Mouse (Mus musculus) hindbrain, embryonic 12.5 days (tissue): ENCODE results near the gene Kpnb1. TPM values are rescaled to one million over a fixed set of nuclear protein-coding genes. Genes with fewer than 3 reads are reported as not detected.

Experiments
- ATAC-seq: fragments of 200-750 bp; cut with Nextera tagmentation; 2 replicates; pipeline ENCODE4 v1.8.0; 2017; ENCODE audit warnings: moderate TSS enrichment; ENCODE audit not compliant: low FRiP score
- H3K27ac ChIP-seq: fragments of 300-500 bp; sonication (generic); 2 replicates; pipeline ENCODE4 v1.5.1; 2016; ENCODE audit warnings: mild to moderate bottlenecking
- H3K27me3 ChIP-seq: fragments of 300-500 bp; sonication (generic); 2 replicates; pipeline ENCODE4 v1.6.1; 2016; ENCODE audit warnings: mild to moderate bottlenecking
- H3K36me3 ChIP-seq: fragments of 300-500 bp; sonication (generic); 2 replicates; pipeline ENCODE4 v1.6.1; 2016; ENCODE audit warnings: mild to moderate bottlenecking
- H3K4me1 ChIP-seq: fragments of 300-500 bp; sonication (generic); 2 replicates; pipeline ENCODE4 v1.6.1; 2016
- H3K4me2 ChIP-seq: fragments of 300-500 bp; sonication (generic); replicated peaks from 2 replicates; pipeline ENCODE4 v1.6.1; 2016; ENCODE audit warnings: mild to moderate bottlenecking
- H3K4me3 ChIP-seq: fragments of 300-500 bp; sonication (generic); 2 replicates; pipeline ENCODE4 v1.5.1; 2016; ENCODE audit warnings: mild to moderate bottlenecking
- H3K9ac ChIP-seq: fragments of 300-500 bp; sonication (generic); 2 replicates; pipeline ENCODE4 v1.6.1; 2016; ENCODE audit warnings: mild to moderate bottlenecking, moderate library complexity
- H3K9me3 ChIP-seq: fragments of 300-500 bp; sonication (generic); replicated peaks from 2 replicates; pipeline ENCODE4 v1.6.1; 2016; ENCODE audit warnings: mild to moderate bottlenecking
- WGBS: fragments of 180-500 bp; shearing (Covaris S2); methylation state at CpG from one replicate; pipeline ENCODE4 v1.1.7; 2016; 5-methylcytosine and 5-hydroxymethylcytosine counted together
- polyA plus RNA-seq: library from polyadenylated mRNA; unstranded; fragments of >200 nt; fragmentation: Nextera tagmentation; extraction: Ambion mirVana; gene quantifications from 2 replicates; pipeline ENCODE4 v1.2.1, GENCODE M21; 2016

Gene Kpnb1
- polyA plus RNA-seq, 1 experiment from 2014 or later, result 57.8 TPM

DNA sequence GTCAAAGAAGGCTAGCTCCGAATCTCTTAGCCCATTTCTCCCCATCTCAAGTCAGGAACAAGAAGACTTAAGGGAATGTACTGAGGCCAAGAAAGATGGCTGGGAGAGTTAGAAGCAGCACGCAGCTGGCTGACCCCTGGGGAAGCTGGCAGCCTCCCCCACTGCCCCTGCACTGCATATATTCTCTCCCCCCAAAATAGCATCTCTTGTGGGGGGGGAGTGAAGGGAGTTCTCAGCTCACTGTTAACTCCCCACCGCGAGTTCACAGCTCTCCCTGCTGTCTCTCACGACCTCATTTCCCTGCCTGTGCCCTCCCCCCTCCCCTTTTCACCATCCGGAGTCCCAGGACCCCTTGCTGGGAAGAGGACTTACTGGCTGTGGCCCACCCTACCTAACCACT is 55.5 kb downstream of the Kpnb1 start:
- no peak for ATAC-seq
- no peak overlapping the region for H3K4me2 ChIP-seq
- no peak overlapping the region for H3K9ac ChIP-seq
- 26% methylated on average over 6 of the region's 6 CpGs for WGBS
- H3K27me3 ChIP-seq, result peaks cover 52% of the 10 kb centered on the region
- H3K4me1 ChIP-seq, result peaks cover 11% of the 10 kb centered on the region
- H3K36me3 ChIP-seq, result 0 out of 2 replicates have a peak, but pooled peaks cover 4% of the 10 kb centered on the region
- no peaks in the 10 kb centered on the region for H3K9me3 ChIP-seq
- no peak overlapping the region for H3K27ac ChIP-seq
- no peak overlapping the region for H3K4me3 ChIP-seq

DNA sequence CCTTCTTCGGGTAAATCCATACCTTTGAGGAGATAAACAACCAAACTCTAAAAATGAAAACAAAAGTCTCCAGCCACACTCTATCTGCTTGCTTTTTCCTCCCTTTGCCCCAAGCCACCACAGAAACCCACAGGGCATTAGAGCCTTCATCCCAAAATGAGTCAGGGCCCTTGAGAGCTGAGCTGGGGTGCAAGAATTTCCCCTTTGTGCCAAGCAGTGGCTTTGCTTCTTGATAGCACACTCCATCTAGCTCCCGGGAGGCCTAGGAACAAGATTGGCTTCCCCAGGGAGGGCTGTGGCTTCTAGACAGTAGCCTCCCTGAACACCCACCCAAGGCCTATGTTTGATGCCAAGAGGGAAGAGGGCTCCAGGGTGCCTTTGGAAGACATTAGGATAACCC is 56.0 kb downstream of the Kpnb1 start:
- Histone ChIP-seq H3K27me3 (peaks cover 50% of the 10 kb centered on the region), H3K36me3 (0 out of 2 replicates have a peak, but pooled peaks cover 4% of the 10 kb centered on the region)
- 73% methylated on average over 2 of the region's 2 CpGs for WGBS

DNA sequence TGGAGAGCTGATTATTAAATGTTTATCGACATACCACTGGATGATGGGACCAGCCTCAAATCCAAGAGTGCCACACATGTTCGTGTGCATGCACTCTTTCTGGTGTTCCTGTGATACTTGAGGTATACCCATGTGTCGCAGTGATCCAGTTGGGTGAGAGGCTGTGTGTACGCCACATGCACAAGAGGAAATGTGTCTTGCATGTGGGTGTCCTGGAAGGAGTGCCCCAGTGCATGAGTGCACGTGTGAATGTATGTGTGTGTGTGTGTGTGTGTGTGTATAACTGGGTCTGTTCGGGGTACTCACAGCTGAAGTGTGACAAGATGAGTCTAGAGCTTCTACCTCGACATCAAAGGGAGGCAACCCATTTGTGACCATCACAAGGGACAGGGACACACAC is 57.4 kb downstream of the Kpnb1 start:
- peaks cover 58% of the 10 kb centered on the region for H3K27me3 ChIP-seq

More for the DNA sequence above, 56.0 kb downstream of the Kpnb1 start:
- Histone ChIP-seq H3K4me2 (no peak overlapping the region), H3K27ac (no peak overlapping the region), H3K9me3 (no peaks in the 10 kb centered on the region), H3K9ac (no peak overlapping the region), H3K4me1 (peaks cover 11% of the 10 kb centered on the region), H3K4me3 (no peak overlapping the region)
- ATAC-seq, result no peak

GRCm38 (mm10) chr11:97128956-97129355 is 58.7 kb downstream of the Kpnb1 start:
- ATAC-seq, result no peak
- no peak overlapping the region for H3K4me3 ChIP-seq
- WGBS, result 69% methylated on average over 3 of the region's 3 CpGs
- no peak overlapping the region for H3K27ac ChIP-seq
- no peak overlapping the region for H3K4me2 ChIP-seq
- peaks cover 58% of the 10 kb centered on the region for H3K27me3 ChIP-seq
- H3K9me3 ChIP-seq, result no peaks in the 10 kb centered on the region
- peaks cover 23% of the 10 kb centered on the region for H3K4me1 ChIP-seq
- H3K36me3 ChIP-seq, result no peaks in the 10 kb centered on the region
- no peak overlapping the region for H3K9ac ChIP-seq

More for the DNA sequence above, 57.4 kb downstream of the Kpnb1 start:
- no peak for ATAC-seq
- WGBS, result 80% methylated on average over 7 of the region's 7 CpGs
- H3K4me3 ChIP-seq, result no peak overlapping the region
- H3K36me3 ChIP-seq, result no peaks in the 10 kb centered on the region
- no peak overlapping the region for H3K9ac ChIP-seq
- peaks cover 12% of the 10 kb centered on the region for H3K4me1 ChIP-seq
- no peak overlapping the region for H3K4me2 ChIP-seq
- H3K27ac ChIP-seq, result no peak overlapping the region
- no peaks in the 10 kb centered on the region for H3K9me3 ChIP-seq

DNA sequence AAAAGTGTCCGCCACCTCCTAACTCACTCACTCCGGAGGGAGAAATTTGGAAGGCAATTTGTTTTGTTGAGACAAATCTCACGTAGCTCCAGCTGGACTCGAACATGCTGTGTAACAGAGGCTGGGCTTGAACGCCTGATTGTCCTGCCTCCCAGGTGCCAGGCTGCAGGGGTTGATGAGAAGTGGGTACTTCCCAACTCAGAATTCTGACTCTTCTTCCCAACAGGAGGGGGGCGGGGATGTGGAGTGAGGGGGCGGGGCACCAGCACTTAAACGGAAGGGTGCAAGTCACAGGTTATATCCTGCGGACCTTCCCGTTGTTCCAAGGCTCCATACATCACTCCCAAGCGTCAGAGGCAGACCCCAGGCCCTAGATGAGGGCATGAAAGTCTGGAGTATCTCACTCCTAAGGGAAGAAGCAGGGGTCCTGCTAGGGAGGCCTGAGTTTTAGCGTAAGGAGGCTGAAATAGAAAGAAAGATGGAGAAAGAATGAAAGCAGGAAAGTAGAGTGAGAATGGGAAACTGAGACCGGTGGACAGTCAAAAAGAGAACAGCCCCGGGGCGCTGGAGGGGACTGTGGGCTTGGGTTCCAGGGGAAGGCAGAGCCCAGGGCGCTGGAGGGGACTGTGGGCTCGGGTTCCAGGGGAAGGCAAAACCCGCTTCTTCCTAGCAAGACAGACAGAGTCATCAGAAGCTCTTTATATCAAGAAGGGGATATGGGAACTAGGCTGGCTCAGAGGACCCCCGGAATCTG is 60.0 kb downstream of the Kpnb1 start:
- Histone ChIP-seq H3K27ac (no peak overlapping the region), H3K9ac (peak overlapping the region; percentile 56; the same call in 1 of the 2 replicates), H3K36me3 (no peaks in the 10 kb centered on the region), H3K4me1 (peaks cover 30% of the 10 kb centered on the region), H3K4me3 (peak overlapping the region; percentile 45), H3K4me2 (peak overlapping the region; percentile 79), H3K27me3 (peaks cover 53% of the 10 kb centered on the region), H3K9me3 (no peaks in the 10 kb centered on the region)
- ATAC-seq, result no peak
- 10% methylated on average over 19 of the region's 19 CpGs for WGBS

DNA sequence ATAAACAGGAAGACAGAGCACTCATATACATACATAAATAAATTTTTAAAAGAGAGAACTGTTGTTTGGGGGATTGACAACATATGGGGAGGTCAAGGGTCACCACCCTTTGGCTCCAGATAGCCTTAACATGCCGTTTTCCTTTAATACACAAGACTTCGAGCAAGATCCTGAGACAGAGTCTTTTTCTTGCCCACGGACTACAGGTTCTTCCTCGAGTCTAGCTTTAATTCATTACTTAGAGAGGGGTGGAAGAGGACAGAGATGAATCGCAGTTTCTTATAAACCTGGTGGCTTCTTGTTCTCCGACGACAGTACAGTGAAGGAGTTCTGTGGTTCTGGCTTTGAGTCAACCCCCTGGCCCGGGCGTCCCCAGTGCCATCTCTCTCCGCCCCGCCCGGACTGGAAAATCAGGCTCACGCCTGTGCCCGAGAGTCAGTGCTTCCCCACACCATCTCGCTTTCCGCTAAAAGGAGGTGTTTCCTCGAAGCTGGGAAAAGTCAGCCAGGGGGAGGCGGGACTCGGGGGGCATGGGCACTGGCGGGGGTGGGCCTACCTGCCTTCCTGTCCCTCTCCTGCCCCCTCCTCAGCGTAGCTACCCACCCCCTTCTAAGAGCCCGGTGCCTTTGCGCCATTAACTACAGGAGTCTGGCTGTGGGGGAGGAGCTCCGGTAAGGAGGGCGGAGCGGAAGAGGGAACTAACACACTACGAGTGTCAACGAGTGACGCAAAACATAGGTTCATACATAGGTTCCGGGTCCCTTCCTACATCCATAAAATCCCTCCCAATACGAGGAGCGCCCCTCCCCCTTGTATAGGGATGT is 60.8 kb downstream of the Kpnb1 start:
- 4% methylated on average over 32 of the region's 32 CpGs for WGBS
- peaks cover 27% of the 10 kb centered on the region for H3K4me1 ChIP-seq
- H3K9ac ChIP-seq, result peak overlapping the region; percentile 56
- peaks cover 46% of the 10 kb centered on the region for H3K27me3 ChIP-seq
- 0 out of 2 replicates have a peak, but pooled peaks have one; percentile 41 for ATAC-seq
- H3K36me3 ChIP-seq, result no peaks in the 10 kb centered on the region
- H3K4me2 ChIP-seq, result peak overlapping the region; percentile 79
- H3K4me3 ChIP-seq, result peak overlapping the region; percentile 45
- no peak overlapping the region for H3K27ac ChIP-seq
- H3K9me3 ChIP-seq, result no peaks in the 10 kb centered on the region

DNA sequence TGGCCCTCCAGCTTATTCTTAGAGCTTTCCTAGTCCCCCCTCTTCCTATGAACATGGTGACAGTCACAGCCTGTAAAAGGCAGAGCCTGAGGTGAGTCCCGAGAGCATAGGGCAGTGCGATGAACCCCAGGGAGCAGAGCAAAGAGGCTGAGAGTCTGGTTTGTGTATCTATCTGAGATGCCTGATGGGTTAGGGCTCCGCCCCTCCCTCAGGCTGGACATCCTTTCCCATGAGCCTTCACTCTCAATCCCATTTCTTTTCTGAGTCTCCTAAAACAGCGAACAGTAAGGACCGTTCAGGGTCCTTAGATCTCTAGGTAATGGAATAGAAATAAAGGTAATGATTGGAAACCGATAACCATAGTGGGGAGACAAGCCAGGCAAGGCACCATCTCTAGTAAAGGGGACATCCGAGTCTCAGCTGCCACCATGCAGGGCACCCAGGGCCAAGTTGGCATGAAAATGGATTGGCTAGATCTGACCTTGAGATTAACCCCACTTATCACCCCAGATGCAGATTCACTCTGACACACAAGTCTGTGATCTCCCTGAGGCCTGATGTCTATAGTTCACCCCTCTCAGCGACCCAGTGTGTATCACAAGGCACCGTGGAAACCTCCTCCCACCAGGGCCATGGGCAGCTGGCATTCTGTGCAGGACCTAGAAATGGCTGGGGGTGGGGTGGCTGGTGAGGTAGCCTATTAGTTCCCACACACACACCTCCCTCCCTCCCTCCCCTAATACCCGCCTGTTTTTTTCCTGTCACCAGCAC is 63.2 kb downstream of the Kpnb1 start:
- Histone ChIP-seq H3K4me1 (peaks cover 35% of the 10 kb centered on the region), H3K4me3 (no peak overlapping the region), H3K27me3 (peaks cover 30% of the 10 kb centered on the region), H3K27ac (no peak overlapping the region), H3K36me3 (no peaks in the 10 kb centered on the region), H3K9me3 (no peaks in the 10 kb centered on the region), H3K9ac (no peak overlapping the region), H3K4me2 (no peak overlapping the region)
- ATAC-seq, result 0 out of 2 replicates have a peak, but pooled peaks have one; percentile 11
- 61% methylated on average over 10 of the region's 10 CpGs for WGBS

GRCm38 (mm10) chr11:97123282-97123890 is 64.3 kb downstream of the Kpnb1 start:
- H3K4me1 ChIP-seq, result peaks cover 35% of the 10 kb centered on the region
- peaks cover 36% of the 10 kb centered on the region for H3K27me3 ChIP-seq
- H3K27ac ChIP-seq, result no peak overlapping the region
- H3K36me3 ChIP-seq, result no peaks in the 10 kb centered on the region
- 0 out of 2 replicates have a peak overlapping the region, but pooled peaks have one; percentile 3 for H3K4me2 ChIP-seq
- no peaks in the 10 kb centered on the region for H3K9me3 ChIP-seq
- WGBS, result 19% methylated on average over 11 of the region's 11 CpGs
- no peak overlapping the region for H3K9ac ChIP-seq
- 0 out of 2 replicates have a peak, but pooled peaks have one; percentile 3 for ATAC-seq
- no peak overlapping the region for H3K4me3 ChIP-seq

GRCm38 (mm10) chr11:97120641-97121040 is 67.0 kb downstream of the Kpnb1 start:
- ATAC-seq, result no peak
- Histone ChIP-seq H3K36me3 (no peaks in the 10 kb centered on the region), H3K4me3 (no peak overlapping the region), H3K9ac (no peak overlapping the region), H3K9me3 (no peaks in the 10 kb centered on the region), H3K4me2 (no peak overlapping the region), H3K4me1 (peaks cover 25% of the 10 kb centered on the region), H3K27me3 (peaks cover 39% of the 10 kb centered on the region), H3K27ac (no peak overlapping the region)
- WGBS, result 61% methylated on average over 3 of the region's 3 CpGs

- Histone ChIP-seq H3K4me1 (peaks cover 28% of the 10 kb centered on the region), H3K9me3 (no peaks in the 10 kb centered on the region), H3K36me3 (no peaks in the 10 kb centered on the region), H3K9ac (no peak overlapping the region), H3K27me3 (peaks cover 43% of the 10 kb centered on the region), H3K4me3 (no peak overlapping the region), H3K27ac (no peak overlapping the region), H3K4me2 (no peak overlapping the region)
- WGBS, result 52% methylated on average over 10 of the region's 10 CpGs
- no peak for ATAC-seq
These were observed 67.5 kb downstream of the Kpnb1 start for GRCm38 (mm10) chr11:97120221-97120620.

DNA sequence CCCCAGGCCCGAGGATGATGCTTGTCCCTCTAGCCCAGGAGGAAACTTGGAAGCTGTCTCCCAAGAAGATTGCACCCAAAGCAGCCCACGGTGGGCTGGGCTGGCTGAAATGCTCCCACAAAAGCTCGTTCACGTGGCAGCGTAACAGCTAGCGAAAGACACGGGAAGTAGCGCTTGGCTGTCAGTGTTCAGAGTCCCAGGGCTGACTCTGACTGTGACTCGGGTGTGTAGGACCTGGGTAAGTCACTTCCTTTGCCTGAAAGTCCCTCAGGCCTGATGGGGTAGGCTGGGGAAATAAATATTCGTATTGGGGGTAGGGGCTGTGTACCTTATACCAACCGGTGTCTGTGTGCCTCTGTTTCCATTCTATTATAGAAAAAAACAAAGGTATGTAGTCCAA is 71.9 kb downstream of the Kpnb1 start:
- Histone ChIP-seq H3K9me3 (no peaks in the 10 kb centered on the region), H3K4me2 (peak overlapping the region; percentile 69; the same call in 1 of the 2 replicates), H3K27me3 (peaks cover 76% of the 10 kb centered on the region), H3K9ac (0 out of 2 replicates have a peak overlapping the region, but pooled peaks have one; percentile 18), H3K4me3 (no peak overlapping the region), H3K27ac (no peak overlapping the region), H3K36me3 (no peaks in the 10 kb centered on the region), H3K4me1 (peaks cover 25% of the 10 kb centered on the region)
- WGBS, result 7% methylated on average over 11 of the region's 11 CpGs
- no peak for ATAC-seq
